Mouse (Mus musculus) neural tube, embryonic 15.5 days (tissue): ENCODE results near the gene Sigmar1. TPM values are rescaled to one million over a fixed set of nuclear protein-coding genes. Genes with fewer than 3 reads are reported as not detected.
A peak's percentile ranks its signal among the peaks of the same experiment; 100 is the strongest.

Experiments used
- ATAC-seq: fragments of 200-750 bp; cut with Nextera tagmentation; 2 replicates; pipeline ENCODE4 v1.8.0; 2017; ENCODE audit warnings: mild to moderate bottlenecking, moderate TSS enrichment, moderate library complexity; ENCODE audit not compliant: low FRiP score
- H3K27ac ChIP-seq: fragments of 300-500 bp; sonication (generic); replicated peaks from 2 replicates; pipeline ENCODE4 v1.5.1; 2015; ENCODE audit warnings: mild to moderate bottlenecking, inconsistent platforms
- H3K27me3 ChIP-seq: fragments of 300-500 bp; sonication (generic); replicated peaks from 2 replicates; pipeline ENCODE4 v1.6.1; 2015; ENCODE audit warnings: inconsistent platforms
- H3K36me3 ChIP-seq: fragments of 300-500 bp; sonication (generic); 2 replicates; pipeline ENCODE4 v1.6.1; 2015; ENCODE audit warnings: inconsistent platforms
- H3K4me1 ChIP-seq: fragments of 300-500 bp; sonication (generic); 2 replicates; pipeline ENCODE4 v1.6.1; 2015; ENCODE audit warnings: inconsistent platforms
- H3K4me2 ChIP-seq: fragments of 300-500 bp; sonication (generic); 2 replicates; pipeline ENCODE4 v1.6.1; 2015; ENCODE audit warnings: inconsistent platforms, mild to moderate bottlenecking, moderate library complexity
- H3K4me3 ChIP-seq: fragments of 300-500 bp; sonication (generic); replicated peaks from 2 replicates; pipeline ENCODE4 v1.5.1; 2015; ENCODE audit warnings: mild to moderate bottlenecking, inconsistent platforms
- H3K9ac ChIP-seq: fragments of 300-500 bp; sonication (generic); replicated peaks from 2 replicates; pipeline ENCODE4 v1.6.1; 2015; ENCODE audit warnings: mild to moderate bottlenecking, inconsistent platforms
- H3K9me3 ChIP-seq: fragments of 300-500 bp; sonication (generic); replicated peaks from 2 replicates; pipeline ENCODE4 v1.6.1; 2016; ENCODE audit warnings: inconsistent platforms
- WGBS: fragments of 180-500 bp; shearing (Covaris S2); methylation state at CpG from one replicate; pipeline ENCODE4 v1.1.7; 2015; ENCODE audit warnings: mixed read lengths; 5-methylcytosine and 5-hydroxymethylcytosine counted together
- polyA plus RNA-seq: library from polyadenylated mRNA; unstranded; fragments of >200 nt; fragmentation: Nextera tagmentation; extraction: Ambion mirVana; gene quantifications from 2 replicates; pipeline ENCODE4 v1.2.1, GENCODE M21; 2015

Gene Sigmar1
- polyA plus RNA-seq, 1 experiment from 2014 or later, result 92.1 TPM

- Histone ChIP-seq H3K9ac (peak overlapping the region; percentile 32; the same call in 1 of the 2 replicates), H3K4me1 (peaks cover 41% of the 10 kb centered on the region), H3K27me3 (peaks cover 74% of the 10 kb centered on the region), H3K27ac (no peak overlapping the region), H3K36me3 (no peaks in the 10 kb centered on the region), H3K9me3 (no peaks in the 10 kb centered on the region), H3K4me2 (peak overlapping the region; percentile 31), H3K4me3 (no peak overlapping the region)
- 8% methylated on average over 20 of the region's 20 CpGs for WGBS
- no peak for ATAC-seq
Measured at GRCm38 (mm10) chr4:41726826-41727621, 28.9 kb downstream of the Sigmar1 start.

GRCm38 (mm10) chr4:41722918-41723351 is 33.0 kb downstream of the Sigmar1 start, which contains the start of gene Dctn3:
Gene Dctn3, minus strand, starts transcription at chr4:41723170.
- H3K4me3 ChIP-seq, result peak within 1 kb of the TSS; percentile 94
- ATAC-seq, result peak; percentile 96
- peaks cover 22% of the 10 kb centered on the region for H3K36me3 ChIP-seq
- peaks cover 38% of the 10 kb centered on the region for H3K4me1 ChIP-seq
- 0% methylated on average over 27 of the region's 27 CpGs for WGBS
- peak within 1 kb of the TSS; percentile 75 for H3K4me2 ChIP-seq
- peaks cover 41% of the 10 kb centered on the region for H3K27me3 ChIP-seq
- peak within 1 kb of the TSS; percentile 86 for H3K9ac ChIP-seq
- no peaks in the 10 kb centered on the region for H3K9me3 ChIP-seq
- peak within 1 kb of the TSS; percentile 77 for H3K27ac ChIP-seq

- H3K27me3 ChIP-seq, result no peaks in the 10 kb centered on the region
- H3K9ac ChIP-seq, result no peak overlapping the region
- H3K4me1 ChIP-seq, result peaks cover 46% of the 10 kb centered on the region
- WGBS, result 72% methylated on average over 6 of the region's 6 CpGs
- H3K9me3 ChIP-seq, result no peaks in the 10 kb centered on the region
- no peak overlapping the region for H3K4me3 ChIP-seq
- H3K4me2 ChIP-seq, result no peak overlapping the region
- H3K27ac ChIP-seq, result no peak overlapping the region
- peaks cover 40% of the 10 kb centered on the region for H3K36me3 ChIP-seq
- no peak for ATAC-seq
Measured at GRCm38 (mm10) chr4:41716834-41717233, 39.1 kb downstream of the Sigmar1 start.

GRCm38 (mm10) chr4:41715596-41715995 is 40.4 kb downstream of the Sigmar1 start:
- Histone ChIP-seq H3K9ac (no peak overlapping the region), H3K4me3 (no peak overlapping the region), H3K36me3 (peaks cover 40% of the 10 kb centered on the region), H3K4me2 (no peak overlapping the region), H3K4me1 (peaks cover 52% of the 10 kb centered on the region), H3K27me3 (no peaks in the 10 kb centered on the region), H3K9me3 (no peaks in the 10 kb centered on the region), H3K27ac (no peak overlapping the region)
- ATAC-seq, result no peak
- 90% methylated on average over 5 of the region's 5 CpGs for WGBS

- Histone ChIP-seq H3K36me3 (peaks cover 39% of the 10 kb centered on the region), H3K4me1 (peaks cover 52% of the 10 kb centered on the region), H3K4me3 (no peak overlapping the region), H3K27me3 (no peaks in the 10 kb centered on the region), H3K4me2 (no peak overlapping the region), H3K9me3 (no peaks in the 10 kb centered on the region), H3K27ac (no peak overlapping the region), H3K9ac (no peak overlapping the region)
- no peak for ATAC-seq
- 79% methylated on average over 8 of the region's 8 CpGs for WGBS
Measured at GRCm38 (mm10) chr4:41715082-41715481, 40.9 kb downstream of the Sigmar1 start.

- no peak for ATAC-seq
- Histone ChIP-seq H3K36me3 (peaks cover 31% of the 10 kb centered on the region), H3K27ac (0 out of 2 replicates have a peak overlapping the region, but pooled peaks have one; percentile 28), H3K4me3 (peak overlapping the region; percentile 83), H3K9me3 (no peaks in the 10 kb centered on the region), H3K4me1 (peaks cover 52% of the 10 kb centered on the region), H3K4me2 (peak overlapping the region; percentile 94), H3K27me3 (no peaks in the 10 kb centered on the region), H3K9ac (no peak overlapping the region)
- WGBS, result 13% methylated on average over 8 of the region's 8 CpGs
Measured at GRCm38 (mm10) chr4:41714276-41714675, 41.7 kb downstream of the Sigmar1 start.

- H3K9me3 ChIP-seq, result no peaks in the 10 kb centered on the region
- no peaks in the 10 kb centered on the region for H3K27me3 ChIP-seq
- H3K4me2 ChIP-seq, result peak within 1 kb of the TSS; percentile 94
- peak within 1 kb of the TSS; percentile 79 for H3K27ac ChIP-seq
- H3K36me3 ChIP-seq, result peaks cover 22% of the 10 kb centered on the region
- H3K4me3 ChIP-seq, result peak within 1 kb of the TSS; percentile 83
- H3K9ac ChIP-seq, result peak within 1 kb of the TSS; percentile 98
- WGBS, result under 1% methylated on average over 61 of the region's 61 CpGs
- peak; percentile 71 for ATAC-seq
- H3K4me1 ChIP-seq, result peaks cover 52% of the 10 kb centered on the region
Measured at GRCm38 (mm10) chr4:41713197-41714067, 42.5 kb downstream of the Sigmar1 start, which contains the start of gene Rpp25l. Gene Rpp25l, minus strand, starts transcription at chr4:41713534.

- WGBS, result 43% methylated on average over 31 of the region's 31 CpGs
- H3K27ac ChIP-seq, result peak overlapping the region; percentile 79
- H3K9ac ChIP-seq, result peak overlapping the region; percentile 98
- ATAC-seq, result peak; percentile 15; the same call in 1 of the 2 replicates
- peak overlapping the region; percentile 94 for H3K4me2 ChIP-seq
- peak overlapping the region; percentile 83 for H3K4me3 ChIP-seq
- H3K4me1 ChIP-seq, result peaks cover 58% of the 10 kb centered on the region
- H3K36me3 ChIP-seq, result peaks cover 14% of the 10 kb centered on the region
- H3K9me3 ChIP-seq, result no peaks in the 10 kb centered on the region
- no peaks in the 10 kb centered on the region for H3K27me3 ChIP-seq
Measured at GRCm38 (mm10) chr4:41712421-41713196, 43.3 kb downstream of the Sigmar1 start.

GRCm38 (mm10) chr4:41711705-41712375 is 44.1 kb downstream of the Sigmar1 start:
- Histone ChIP-seq H3K9me3 (no peaks in the 10 kb centered on the region), H3K4me2 (peak overlapping the region; percentile 94), H3K9ac (peak overlapping the region; percentile 98; the same call in 1 of the 2 replicates), H3K36me3 (peaks cover 7% of the 10 kb centered on the region), H3K4me3 (peak overlapping the region; percentile 83), H3K4me1 (peaks cover 58% of the 10 kb centered on the region), H3K27me3 (no peaks in the 10 kb centered on the region), H3K27ac (no peak overlapping the region)
- WGBS, result 75% methylated on average over 16 of the region's 16 CpGs
- no peak for ATAC-seq

GRCm38 (mm10) chr4:41710229-41710628 is 45.7 kb downstream of the Sigmar1 start:
- H3K36me3 ChIP-seq, result no peaks in the 10 kb centered on the region
- no peak overlapping the region for H3K27ac ChIP-seq
- H3K27me3 ChIP-seq, result peaks cover 6% of the 10 kb centered on the region; the same call in 1 of the 2 replicates
- ATAC-seq, result no peak
- H3K4me2 ChIP-seq, result no peak overlapping the region
- no peak overlapping the region for H3K9ac ChIP-seq
- H3K4me3 ChIP-seq, result no peak overlapping the region
- H3K4me1 ChIP-seq, result peaks cover 62% of the 10 kb centered on the region
- WGBS, result 69% methylated on average over 4 of the region's 4 CpGs
- no peaks in the 10 kb centered on the region for H3K9me3 ChIP-seq
